Mouse (Mus musculus) left cerebral cortex, adult 9 months (tissue): Measurements from ENCODE around the gene Adgrg2.

Experiments used
- DNase-seq, 2 experiments: peaks; one replicate each; pipeline ENCODE4 v3.0.0; 2022; ENCODE audit warnings: low spot score in 2 of 2

Adgrg2 gene

GRCm38 (mm10) chrX:160390464-160390956 is at the start of gene Adgrg2:
Gene Adgrg2, plus strand, starts transcription at chrX:160390690.
- DNase-seq, result no peak

GRCm38 (mm10) chrX:160350995-160351394 is 39.5 kb upstream of the Adgrg2 start:
- DNase-seq, result no peak

GRCm38 (mm10) chrX:160351967-160352677 is 38.4 kb upstream of the Adgrg2 start:
- no peak for DNase-seq

- no peak for DNase-seq
Measured at GRCm38 (mm10) chrX:160384748-160385501, 5.6 kb upstream of the Adgrg2 start.

GRCm38 (mm10) chrX:160385502-160385772 is 5.1 kb upstream of the Adgrg2 start:
- DNase-seq, result no peak

GRCm38 (mm10) chrX:160412930-160413453 is 22.5 kb downstream of the Adgrg2 start:
- no peak for DNase-seq

- DNase-seq, result no peak
Measured at GRCm38 (mm10) chrX:160413881-160414395, 23.4 kb downstream of the Adgrg2 start.

- DNase-seq, result no peak
Measured at GRCm38 (mm10) chrX:160418397-160418796, 27.9 kb downstream of the Adgrg2 start.

GRCm38 (mm10) chrX:160423737-160424136 is 33.2 kb downstream of the Adgrg2 start:
- DNase-seq, result no peak

- no peak for DNase-seq
Measured at GRCm38 (mm10) chrX:160426486-160426885, 36.0 kb downstream of the Adgrg2 start.

GRCm38 (mm10) chrX:160426930-160427329 is 36.4 kb downstream of the Adgrg2 start:
- DNase-seq, result no peak

GRCm38 (mm10) chrX:160432192-160432591 is 41.7 kb downstream of the Adgrg2 start:
- no peak for DNase-seq

- DNase-seq, result no peak
Measured at GRCm38 (mm10) chrX:160441272-160441671, 50.8 kb downstream of the Adgrg2 start.

- DNase-seq, result no peak
Measured at GRCm38 (mm10) chrX:160448351-160448750, 57.9 kb downstream of the Adgrg2 start.

GRCm38 (mm10) chrX:160449363-160449762 is 58.9 kb downstream of the Adgrg2 start:
- no peak for DNase-seq

GRCm38 (mm10) chrX:160455686-160456085 is 65.2 kb downstream of the Adgrg2 start:
- DNase-seq, result no peak

GRCm38 (mm10) chrX:160471257-160471786 is 80.8 kb downstream of the Adgrg2 start:
- DNase-seq, result no peak

GRCm38 (mm10) chrX:160489784-160490183 is 99.3 kb downstream of the Adgrg2 start:
- DNase-seq, result no peak

- no peak for DNase-seq
Measured at GRCm38 (mm10) chrX:160494333-160494732, 103.8 kb downstream of the Adgrg2 start.

GRCm38 (mm10) chrX:160494921-160495320 is 104.4 kb downstream of the Adgrg2 start:
- no peak for DNase-seq

GRCm38 (mm10) chrX:160496473-160496872 is 106.0 kb downstream of the Adgrg2 start:
- no peak for DNase-seq

GRCm38 (mm10) chrX:160501095-160501494 is 110.6 kb downstream of the Adgrg2 start:
- DNase-seq, result no peak

- no peak for DNase-seq
Measured at GRCm38 (mm10) chrX:160501687-160502047, 111.2 kb downstream of the Adgrg2 start.
